9 mouse cellular contexts compared by ENCODE assay signal in the genomic region with DNA sequence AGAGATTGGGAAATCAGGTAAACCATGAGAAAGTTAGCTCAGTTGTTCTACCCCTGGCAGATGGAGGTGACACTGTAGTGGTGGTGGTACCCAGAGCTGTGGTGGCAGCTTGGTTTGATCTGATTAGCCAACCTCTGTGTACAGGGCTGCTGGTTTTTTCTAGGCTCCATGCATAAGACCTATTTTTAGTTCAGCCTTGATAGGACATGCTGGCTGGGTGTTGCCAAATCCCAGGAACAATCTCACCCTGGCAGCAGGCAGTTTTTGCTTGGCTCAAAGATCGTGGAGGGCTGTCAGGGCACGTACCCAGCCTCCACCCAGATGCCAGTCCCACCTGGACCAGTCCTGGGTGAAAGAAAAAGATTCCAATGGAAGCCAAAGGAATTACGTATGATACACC.
A peak's percentile ranks its signal among the peaks of the same experiment; 100 is the strongest.
DNase-seq lines count a peak whose midpoint lies in the region; ATAC-seq lines count a peak whose summit lies in the region.
"Had no signal": no experiment of that assay in that cellular context is flagged by ENCODE, and none has a peak within 500 bp of the region (broad histone marks: within the 10 kb centered on the region; RNA-seq: fewer than 3 reads in every experiment).

No protein-coding gene starts in this region.

- H3K4me2 ChIP-seq in stomach, embryonic 16.5 days (ENCODE audit: low read depth, low read length) = no peak overlapping the region
- H3K4me2 ChIP-seq: limb, embryonic 15.5 days had no signal

- ATAC-seq in stomach, embryonic 16.5 days (ENCODE audit: insufficient read depth, low FRiP score) = peak; percentile 30; the same call in 1 of the 2 replicates
- ATAC-seq in erythroblast, adult 5-6 weeks (replicated peaks; ENCODE audit: low FRiP score, poor library complexity, severe bottlenecking) = no peak

- H3K9ac ChIP-seq in stomach, embryonic 16.5 days (ENCODE audit: low read length) = no peak overlapping the region
- H3K9ac ChIP-seq: limb, embryonic 15.5 days had no signal

- no peak overlapping the region for H3K27ac ChIP-seq in heart, embryonic 10.5 days
- peak overlapping the region; percentile 85 for H3K27ac ChIP-seq in stomach, embryonic 16.5 days (ENCODE audit: low read length)
- H3K27ac ChIP-seq: limb, embryonic 15.5 days had no signal

- no peaks in the 10 kb centered on the region for H3K27me3 ChIP-seq in heart, embryonic 10.5 days (ENCODE audit: insufficient read depth, poor library complexity, severe bottlenecking)
- H3K27me3 ChIP-seq in stomach, embryonic 16.5 days (ENCODE audit: control insufficient read depth, insufficient read depth, low read length) = no peaks in the 10 kb centered on the region
- H3K27me3 ChIP-seq: limb, embryonic 15.5 days had no signal

- no peaks in the 10 kb centered on the region for H3K9me3 ChIP-seq in heart, embryonic 10.5 days
- no peaks in the 10 kb centered on the region for H3K9me3 ChIP-seq in stomach, embryonic 16.5 days (replicated peaks; ENCODE audit: control insufficient read depth, low read length)
- H3K9me3 ChIP-seq: limb, embryonic 15.5 days had no signal

- DNase-seq in heart, adult 18-20 months = peak; percentile 58 to 66
- no peak for DNase-seq in heart, embryonic 10.5 days (ENCODE audit: low spot score)
- peak; percentile 29 for DNase-seq in lung, postnatal 25 days (ENCODE audit: low spot score)
- no peak for DNase-seq in lung, postnatal 10 days
- peak; percentile 56 to 57 for DNase-seq in heart, adult 9 months (ENCODE audit: low spot score in 2 of 2)
- DNase-seq in right cerebral cortex, adult 2 months (ENCODE audit: low spot score in 2 of 2) = no peak

- H3K36me3 ChIP-seq in heart, embryonic 10.5 days = no peaks in the 10 kb centered on the region
- no peaks in the 10 kb centered on the region for H3K36me3 ChIP-seq in stomach, embryonic 16.5 days (ENCODE audit: control insufficient read depth, insufficient read depth, low read length)
- H3K36me3 ChIP-seq: limb, embryonic 15.5 days had no signal

- H3K4me1 ChIP-seq in heart, embryonic 10.5 days = 0 out of 2 replicates have a peak, but pooled peaks cover 5% of the 10 kb centered on the region
- H3K4me1 ChIP-seq in stomach, embryonic 16.5 days (ENCODE audit: control insufficient read depth, insufficient read depth, low read length) = peaks cover 11% of the 10 kb centered on the region; the same call in 1 of the 2 replicates

- no peak overlapping the region for H3K4me3 ChIP-seq in heart, embryonic 10.5 days
- no peak overlapping the region for H3K4me3 ChIP-seq in stomach, embryonic 16.5 days (replicated peaks; ENCODE audit: low read length)
- H3K4me3 ChIP-seq: limb, embryonic 15.5 days had no signal

- WGBS in heart, embryonic 10.5 days = 75% methylated on average over 3 of the region's 3 CpGs
- WGBS in stomach, embryonic 16.5 days = 77% methylated on average over 3 of the region's 3 CpGs

Comparison
In these comparisons a context has a peak if more than half of its experiments do, and no peak if none do; other contexts are left out.
1. DNase-seq: peak in heart, adult 18-20 months (2 of 2), lung, postnatal 25 days (single experiment) and heart, adult 9 months (2 of 2); none in heart, embryonic 10.5 days (single experiment), lung, postnatal 10 days (single experiment) and right cerebral cortex, adult 2 months (0 of 2).